Mouse (Mus musculus): ENCODE measurements around the gene Doxl2. TPM values are rescaled to one million over a fixed set of nuclear protein-coding genes. Genes with fewer than 3 reads are reported as not detected.

Doxl2 gene
- total RNA-seq (2023): not detected

GRCm38 (mm10) chr6:48974663-48975062 lies at the start of gene Doxl2:
Gene Doxl2, plus strand, starts transcription at chr6:48974963.

GRCm38 (mm10) chr6:48929595-48929994 lies 45.2 kb upstream of the Doxl2 start, which contains the start of gene 1600015I10Rik:
Gene 1600015I10Rik, plus strand, starts transcription at chr6:48929895.

DNA sequence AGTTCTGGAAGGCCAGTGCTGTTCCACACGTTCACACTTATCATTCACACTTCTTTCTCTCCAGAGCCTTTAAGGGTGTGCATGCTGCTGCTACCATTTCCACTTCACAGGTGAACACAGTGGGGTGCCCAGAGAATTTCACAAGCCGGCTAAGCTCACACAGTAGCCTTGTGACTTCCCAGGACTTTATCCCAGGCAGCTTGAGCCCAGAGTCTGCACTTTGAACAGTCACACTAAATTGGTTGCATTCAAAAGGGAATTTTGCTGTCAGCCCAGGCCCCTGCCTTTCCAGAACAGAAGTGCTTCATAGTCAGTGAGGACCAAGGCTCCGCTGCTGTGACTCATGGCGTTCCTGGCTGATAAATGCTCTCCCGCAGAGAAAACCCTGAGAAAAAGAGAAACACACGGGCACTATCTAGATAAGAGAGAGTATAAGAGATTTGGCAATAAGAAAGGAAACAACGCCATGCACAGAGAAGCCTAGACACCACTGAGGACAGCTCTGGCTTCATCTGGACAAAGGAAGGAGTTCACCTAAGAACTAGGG lies 11.8 kb downstream of the Doxl2 start, which contains the start of gene Svs1:
Svs1 (plus strand) TSS at position 418 of the 547 bp plus-strand sequence.

Other genes with a start within 250 kb of the Doxl2 start
- 153 TPM for gene Gimap1, start 235.9 kb upstream of the Doxl2 start, total RNA-seq (2023)
- gene Gimap5, start 228.8 kb upstream of the Doxl2 start, total RNA-seq (2023): 147 TPM
- gene Gimap3, start 204.1 kb upstream of the Doxl2 start, total RNA-seq (2023): 591 TPM
- gene Tmem176a, start 134.0 kb upstream of the Doxl2 start, total RNA-seq (2023): 6.3 TPM
- 10.0 TPM for gene Tmem176b, start 133.5 kb upstream of the Doxl2 start, total RNA-seq (2023)
- gene Aoc1, start 102.1 kb upstream of the Doxl2 start, total RNA-seq (2023): not detected
- gene 1600015I10Rik, start 45.1 kb upstream of the Doxl2 start, total RNA-seq (2023): not detected
- not detected for gene Svs1, start 11.9 kb downstream of the Doxl2 start, total RNA-seq (2023)
- 0.68 TPM for gene Gpnmb, start 61.6 kb downstream of the Doxl2 start, total RNA-seq (2023)
- 53.0 TPM for gene Malsu1, start 98.8 kb downstream of the Doxl2 start, total RNA-seq (2023)
- gene Igf2bp3, start 240.0 kb downstream of the Doxl2 start, total RNA-seq (2023): 0.18 TPM